Mouse (Mus musculus): ENCODE measurements around the gene Axdnd1.
A peak's percentile ranks its signal among the peaks of the same experiment; 100 is the strongest.

DNA sequence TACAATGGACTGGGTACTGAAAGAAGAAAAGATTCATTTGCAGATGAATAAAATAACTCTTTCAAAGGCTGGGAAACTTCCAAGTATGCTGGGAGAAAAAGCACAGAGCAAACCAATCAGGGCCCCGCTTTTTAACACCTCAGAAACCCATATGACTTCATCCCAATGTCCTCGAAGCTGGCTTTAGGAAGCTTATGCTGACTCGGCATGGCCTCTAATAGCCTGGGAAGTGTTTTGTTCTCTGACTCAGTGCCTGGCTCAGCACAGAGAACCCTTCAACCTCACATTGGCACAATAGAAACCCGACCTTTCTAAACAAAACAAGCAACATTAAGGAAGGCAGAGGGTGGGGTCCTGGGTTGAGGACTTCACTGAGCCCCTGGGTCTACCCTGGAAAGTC, 29.5 kb upstream of the Axdnd1 start:
- peak; percentile 24 for TF ChIP-seq CEBPB (IDR thresholded peaks at IDR 0.05; ENCODE audit: low read depth)
- TF ChIP-seq CTCF (IDR thresholded peaks at IDR 0.05; ENCODE audit: control insufficient read depth, insufficient read depth, insufficient read length): no peak
- TF ChIP-seq MYOD1 (IDR thresholded peaks at IDR 0.05; ENCODE audit: control insufficient read depth, insufficient read length, low read depth): no peak
- TF ChIP-seq MAX (IDR thresholded peaks at IDR 0.05): no peak

Data from C2C12 (cell line).